Mouse (Mus musculus): ENCODE measurements around the gene Ddx1.
"Not testable (repeated sequence)": the region's sequence is repeated elsewhere in the genome, so short reads cannot be mapped to it uniquely, and the experiment has no call there.

The Ddx1 gene

DNA sequence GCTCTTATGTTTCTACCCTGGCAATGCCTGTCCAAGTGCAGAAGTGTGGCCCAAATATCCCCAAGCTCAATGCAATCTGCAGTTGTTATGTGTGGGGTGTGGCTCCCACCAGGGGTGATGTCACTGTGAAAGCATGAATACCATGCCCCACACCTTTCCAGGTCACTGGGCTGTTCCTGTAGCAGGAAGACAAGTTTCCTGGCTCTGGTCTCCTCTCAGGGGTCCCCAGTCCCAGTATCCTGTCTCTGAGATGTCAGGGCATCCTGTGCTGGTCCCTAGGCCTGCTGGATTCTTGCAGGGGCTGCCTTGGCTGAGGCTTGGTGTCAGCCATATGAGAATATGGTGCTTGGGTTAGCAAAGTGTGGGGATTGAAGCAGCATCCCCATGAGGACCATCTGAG is 46.7 kb downstream of the Ddx1 start:
- no peak for DNase-seq (ENCODE audit: low spot score)

- no peak for DNase-seq (ENCODE audit: low spot score)
These were observed 48.4 kb downstream of the Ddx1 start for GRCm38 (mm10) chr12:13200576-13200975.

GRCm38 (mm10) chr12:13199338-13200301 is 49.4 kb downstream of the Ddx1 start:
- no peak for DNase-seq (ENCODE audit: low spot score)

- peak; percentile 32 for DNase-seq (ENCODE audit: low spot score)
These were observed 50.9 kb downstream of the Ddx1 start for GRCm38 (mm10) chr12:13198157-13198556.

GRCm38 (mm10) chr12:13196146-13196545 is 52.9 kb downstream of the Ddx1 start:
- no peak for DNase-seq (ENCODE audit: low spot score)

DNA sequence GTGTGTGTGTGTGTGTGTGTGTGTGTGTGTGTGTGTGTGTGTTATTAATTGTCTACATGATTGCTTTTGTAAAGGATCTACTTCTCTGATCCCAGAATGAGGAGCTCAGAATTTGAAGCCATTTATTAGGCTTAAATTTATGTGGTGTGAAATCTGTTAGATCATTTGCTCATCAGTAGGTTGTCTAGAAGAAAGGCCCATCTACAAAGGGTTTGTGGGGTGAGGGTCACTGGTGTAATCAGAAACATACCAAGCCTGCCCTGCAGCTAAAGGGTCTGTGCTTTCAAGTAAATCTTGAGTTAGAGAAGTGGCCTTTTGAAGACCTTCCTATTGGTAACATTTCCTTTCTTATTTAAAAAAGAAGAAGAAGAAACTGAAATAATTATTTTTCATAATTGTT is 53.5 kb downstream of the Ddx1 start:
- DNase-seq (ENCODE audit: low spot score): peak; percentile 58

- peak; percentile 71 for DNase-seq (ENCODE audit: low spot score)
These were observed 60.8 kb downstream of the Ddx1 start for GRCm38 (mm10) chr12:13188059-13188700.

DNA sequence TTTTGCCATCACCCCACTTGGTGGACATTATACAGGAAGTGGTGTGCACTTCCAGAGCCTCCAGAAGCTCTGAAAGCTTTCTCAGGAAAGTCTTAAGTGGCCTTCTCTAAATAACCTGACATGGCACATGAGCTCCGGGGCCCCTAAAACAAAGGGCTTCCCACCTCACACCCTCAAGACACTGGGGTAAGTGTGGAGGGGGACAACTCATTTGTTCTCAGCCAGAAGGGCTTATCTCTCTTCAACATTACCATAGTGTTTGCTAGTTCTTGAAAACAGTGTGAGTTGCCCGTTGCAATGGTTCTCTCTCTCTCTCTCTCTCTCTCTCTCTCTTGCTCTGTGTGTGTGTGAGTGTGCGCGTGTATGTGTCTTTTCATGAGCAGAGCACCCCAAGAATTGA is 62.8 kb downstream of the Ddx1 start:
- no peak for DNase-seq (ENCODE audit: low spot score)

DNA sequence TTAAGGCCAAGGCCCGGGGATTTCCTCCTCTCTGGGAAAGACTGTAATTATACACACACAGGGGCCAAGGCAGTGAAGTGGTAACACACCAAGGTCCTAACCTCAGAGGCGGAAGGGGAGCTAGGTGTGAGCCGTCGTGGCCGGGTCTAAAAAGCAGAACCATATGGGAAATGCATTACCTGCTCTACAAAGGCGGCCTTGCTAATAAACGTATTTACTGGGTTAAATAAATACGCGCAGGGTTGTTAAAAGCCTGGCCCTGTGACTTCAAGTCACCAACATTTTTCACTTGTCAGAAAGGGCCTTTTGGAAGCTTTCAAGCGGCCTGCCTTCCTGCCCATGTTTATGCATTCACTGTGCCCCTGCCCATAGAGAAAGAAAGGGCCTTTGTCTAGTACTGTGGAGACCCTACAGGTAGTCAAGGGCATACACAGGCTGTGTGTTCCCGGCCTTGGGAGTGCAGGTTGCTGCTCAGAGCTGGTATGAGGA is 64.1 kb downstream of the Ddx1 start:
- DNase-seq (ENCODE audit: low spot score): peak; percentile 71

DNA sequence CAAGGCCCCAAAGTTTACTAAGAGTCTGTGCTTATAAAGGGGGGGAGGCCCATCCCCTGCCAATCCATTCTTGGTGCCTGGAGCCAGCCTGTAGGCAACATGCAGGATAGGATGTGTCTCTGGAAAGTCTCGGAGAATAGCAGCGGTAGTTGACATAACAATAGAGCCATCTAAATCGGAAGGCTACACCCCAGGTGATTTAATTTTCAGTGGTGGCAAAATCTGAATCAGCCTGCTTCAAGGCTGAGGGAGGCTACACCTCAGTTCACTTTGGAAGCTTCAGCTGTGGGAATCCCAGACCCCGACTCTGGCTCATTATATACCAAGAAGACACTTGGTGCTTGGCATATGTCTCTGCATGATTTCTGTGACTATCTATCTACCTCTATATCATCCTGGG is 64.9 kb downstream of the Ddx1 start:
- not testable (repeated sequence) for DNase-seq (ENCODE audit: low spot score)

DNA sequence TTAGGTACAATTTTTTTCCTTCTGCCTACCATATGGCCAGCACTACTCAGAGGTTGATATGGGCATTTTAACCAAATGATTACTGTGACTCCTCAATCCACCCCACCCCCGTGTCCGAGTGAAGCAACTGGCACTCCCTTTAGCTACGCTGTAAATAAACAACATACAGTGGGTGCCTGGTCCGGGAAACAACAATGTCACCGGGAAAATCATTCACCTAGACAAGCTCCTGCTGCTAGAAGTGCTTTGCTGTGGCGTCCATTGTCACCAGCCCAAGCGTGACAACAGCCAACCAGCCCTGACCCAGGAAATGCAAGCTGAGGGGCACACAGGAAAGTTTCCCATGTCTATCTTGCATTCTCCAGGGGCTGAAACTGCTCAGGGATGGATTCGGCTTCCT is 66.8 kb downstream of the Ddx1 start:
- no peak for DNase-seq (ENCODE audit: low spot score)

- no peak for DNase-seq (ENCODE audit: low spot score)
These were observed 67.3 kb downstream of the Ddx1 start for GRCm38 (mm10) chr12:13181721-13182120.

DNA sequence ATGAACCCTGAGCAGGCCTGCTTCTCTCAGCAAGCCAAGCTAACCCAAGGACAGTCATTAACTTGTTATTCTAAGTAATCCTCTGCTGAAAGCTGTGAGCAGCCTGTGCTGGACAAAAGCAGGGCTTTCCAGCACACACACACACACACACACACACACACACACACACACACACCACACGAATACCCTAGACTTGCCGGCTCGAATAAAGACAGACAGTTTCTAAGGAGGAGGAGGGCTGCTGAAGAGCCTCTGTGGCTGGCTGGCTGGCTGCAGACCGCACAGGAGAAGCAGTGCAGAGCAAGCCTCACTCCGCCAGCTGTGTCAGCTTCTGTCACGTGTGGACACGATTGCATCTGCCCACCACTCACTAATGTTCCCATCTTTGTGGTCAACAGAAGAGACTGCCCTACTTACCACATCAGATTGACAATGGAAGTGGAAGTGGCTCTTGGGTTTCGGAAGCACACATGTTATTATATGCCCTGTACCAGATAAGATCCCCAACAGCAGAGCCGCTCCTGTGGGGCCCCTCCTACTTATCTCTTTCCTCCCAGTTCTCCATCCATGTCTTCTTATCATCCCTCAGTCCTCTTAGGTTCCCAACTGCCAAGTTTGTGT is 68.2 kb downstream of the Ddx1 start:
- DNase-seq (ENCODE audit: low spot score): peak; percentile 65

- no peak for DNase-seq (ENCODE audit: low spot score)
These were observed 68.7 kb downstream of the Ddx1 start for GRCm38 (mm10) chr12:13180332-13180714.

GRCm38 (mm10) chr12:13177606-13178005 is 71.4 kb downstream of the Ddx1 start:
- DNase-seq (ENCODE audit: low spot score): no peak

GRCm38 (mm10) chr12:13176927-13177326 is 72.1 kb downstream of the Ddx1 start:
- DNase-seq (ENCODE audit: low spot score): no peak

DNA sequence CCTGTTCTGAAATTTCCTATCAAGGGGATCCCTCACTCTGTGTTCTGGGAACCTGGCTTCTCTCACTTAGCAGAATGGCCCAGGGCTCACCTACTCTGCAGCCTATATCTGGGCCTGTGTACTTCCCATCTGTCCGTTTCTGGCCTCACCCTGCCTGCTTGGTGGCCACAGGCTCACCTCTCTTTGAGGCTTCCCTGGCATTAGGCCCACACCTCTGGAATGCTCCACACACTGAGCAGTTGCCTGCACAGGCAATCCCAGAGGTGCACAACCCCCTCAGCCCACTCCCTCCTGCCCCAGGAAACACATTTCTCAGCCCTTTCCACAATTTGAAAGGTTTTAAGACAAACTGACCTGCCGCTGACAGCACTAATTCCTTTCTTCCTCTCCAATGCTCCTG is 72.9 kb downstream of the Ddx1 start:
- DNase-seq (ENCODE audit: low spot score): peak; percentile 64

DNA sequence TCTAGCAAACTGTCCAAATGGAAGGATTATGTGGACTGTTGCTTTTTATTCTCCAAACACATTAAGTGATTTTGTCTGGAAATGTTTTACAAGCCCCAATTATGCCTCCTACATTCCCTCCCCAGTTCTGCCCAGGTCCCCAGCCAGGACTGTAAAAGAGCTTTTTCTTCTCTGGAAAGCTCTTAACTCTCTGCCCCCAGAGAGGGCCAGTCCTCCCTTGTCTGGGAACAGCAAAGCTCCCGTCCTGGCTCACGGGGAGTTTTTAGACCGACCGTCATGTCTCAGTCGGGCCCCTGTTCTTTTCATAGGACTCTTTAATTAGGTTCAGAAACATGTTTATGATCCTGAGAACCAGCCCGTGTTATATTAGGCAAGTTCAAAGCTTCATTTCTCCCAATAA is 75.0 kb downstream of the Ddx1 start:
- DNase-seq (ENCODE audit: low spot score): no peak

DNA sequence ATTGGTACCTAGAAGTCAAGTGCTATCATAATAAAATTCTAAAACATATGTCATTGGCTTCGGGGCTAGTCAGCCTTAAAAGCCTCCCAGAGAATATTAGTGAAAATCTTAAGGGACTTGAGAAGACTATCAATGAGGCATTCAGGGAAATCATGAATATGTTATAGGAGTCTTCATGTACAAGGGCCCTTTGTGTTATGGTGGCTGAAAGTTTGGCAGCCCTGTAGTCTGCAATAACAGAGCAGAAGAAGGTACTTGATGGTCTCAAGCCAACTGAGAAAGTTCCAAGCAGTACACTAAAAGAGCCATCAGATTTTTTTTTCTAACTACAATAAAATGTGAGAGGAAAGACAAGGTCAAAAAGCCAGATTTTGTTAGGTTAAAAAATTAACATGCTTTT is 80.9 kb downstream of the Ddx1 start:
- DNase-seq (ENCODE audit: low spot score): no peak

- no peak for DNase-seq (ENCODE audit: low spot score)
These were observed 81.9 kb downstream of the Ddx1 start for GRCm38 (mm10) chr12:13167116-13167515.
